Mouse (Mus musculus) cerebellum, postnatal 14 days (tissue): ENCODE measurements around the gene Auts2.
A peak's percentile ranks its signal among the peaks of the same experiment; 100 is the strongest.

Experiments used
- DNase-seq, 2 experiments: peaks; one replicate each; pipeline ENCODE4 v3.0.0; 2021; ENCODE audit warnings: mixed read lengths in 2 of 2

Auts2 gene

GRCm38 (mm10) chr5:131492535-131492934 lies 1050.6 kb downstream of the Auts2 start:
- no peak for DNase-seq

- no peak for DNase-seq
These were observed 1051.3 kb downstream of the Auts2 start for GRCm38 (mm10) chr5:131491843-131492242.

- no peak for DNase-seq
These were observed 1052.3 kb downstream of the Auts2 start for GRCm38 (mm10) chr5:131490811-131491210.

GRCm38 (mm10) chr5:131489846-131490245 lies 1053.3 kb downstream of the Auts2 start:
- no peak for DNase-seq

GRCm38 (mm10) chr5:131486527-131486926 lies 1056.6 kb downstream of the Auts2 start:
- no peak for DNase-seq

- DNase-seq: no peak
These were observed 1067.9 kb downstream of the Auts2 start for GRCm38 (mm10) chr5:131475278-131475677.

GRCm38 (mm10) chr5:131468609-131469008 lies 1074.5 kb downstream of the Auts2 start:
- DNase-seq: no peak

GRCm38 (mm10) chr5:131466131-131466530 lies 1077.0 kb downstream of the Auts2 start:
- no peak for DNase-seq

GRCm38 (mm10) chr5:131463402-131463801 lies 1079.7 kb downstream of the Auts2 start:
- DNase-seq: no peak

GRCm38 (mm10) chr5:131459951-131460350 lies 1083.2 kb downstream of the Auts2 start:
- no peak for DNase-seq

GRCm38 (mm10) chr5:131459549-131459948 lies 1083.6 kb downstream of the Auts2 start:
- no peak for DNase-seq

GRCm38 (mm10) chr5:131458700-131459099 lies 1084.4 kb downstream of the Auts2 start:
- DNase-seq: no peak

- peak; percentile 47 to 56 for DNase-seq
These were observed 1085.1 kb downstream of the Auts2 start for GRCm38 (mm10) chr5:131457999-131458398.

GRCm38 (mm10) chr5:131449181-131449868 lies 1093.8 kb downstream of the Auts2 start:
- DNase-seq: no peak

- peak in 1 of 2 experiments; percentile 18 for DNase-seq
These were observed 1107.8 kb downstream of the Auts2 start for GRCm38 (mm10) chr5:131435239-131435876.

GRCm38 (mm10) chr5:131433291-131433690 lies 1109.9 kb downstream of the Auts2 start:
- DNase-seq: no peak

GRCm38 (mm10) chr5:131431896-131432295 lies 1111.2 kb downstream of the Auts2 start:
- no peak for DNase-seq

GRCm38 (mm10) chr5:131430109-131430508 lies 1113.0 kb downstream of the Auts2 start:
- DNase-seq: peak; percentile 89 to 90

GRCm38 (mm10) chr5:131429563-131429962 lies 1113.6 kb downstream of the Auts2 start:
- DNase-seq: peak; percentile 35 to 38

GRCm38 (mm10) chr5:131427734-131428413 lies 1115.3 kb downstream of the Auts2 start:
- DNase-seq: peak; percentile 90 to 91

GRCm38 (mm10) chr5:131422737-131423136 lies 1120.4 kb downstream of the Auts2 start:
- no peak for DNase-seq

- no peak for DNase-seq
These were observed 1122.7 kb downstream of the Auts2 start for GRCm38 (mm10) chr5:131420406-131420805.

GRCm38 (mm10) chr5:131415902-131416545 lies 1127.1 kb downstream of the Auts2 start:
- DNase-seq: no peak
